Mouse (Mus musculus) left cerebral cortex, adult 18-20 months (tissue): ENCODE results near the gene Klhl4. TPM values are rescaled to one million over a fixed set of nuclear protein-coding genes. Genes with fewer than 3 reads are reported as not detected.

Source experiments
- DNase-seq, 2 experiments: peaks; one replicate each; pipeline ENCODE4 v3.0.0; 2021 to 2022; ENCODE audit warnings: low spot score in 2 of 2, mixed read lengths in 1 of 2
- long read RNA-seq, 2 experiments: library from polyadenylated mRNA; stranded (forward); transcript quantifications; one replicate each; pipeline ENCODE4 v2.0.0; 2021
- total RNA-seq, 2 experiments: library from RNA; stranded (reverse); gene quantifications; 2 replicates each; pipeline ENCODE4 v1.2.3; 2021

The Klhl4 gene
- total RNA-seq, result 1 to 10 TPM; 8.3 to 9.6 TPM
- long read RNA-seq, experiment 1, transcript Klhl4-202 (11 exons, 3,566 nt), result major isoform, 6 of 9 reads
- long read RNA-seq, experiment 1, partial matches to known transcripts, result 0 of 9 reads
- long read RNA-seq, experiment 1, other reads (novel, unspliced or antisense), result 0 of 9 reads
- long read RNA-seq, experiment 2, transcript Klhl4-202 (11 exons, 3,566 nt), result major isoform, 9 of 13 reads
- long read RNA-seq, experiment 2, partial matches to known transcripts, result 0 of 13 reads
- long read RNA-seq, experiment 2, other reads (novel, unspliced or antisense), result 0 of 13 reads

- peak; percentile 3 to 13 for DNase-seq
Measured at GRCm38 (mm10) chrX:114473782-114474731, at the start of gene Klhl4. Gene Klhl4 (plus strand): TSS chrX:114474333.

- DNase-seq, result no peak
Measured at GRCm38 (mm10) chrX:114484153-114484552, 10.0 kb downstream of the Klhl4 start.

- DNase-seq, result no peak
Measured at GRCm38 (mm10) chrX:114486691-114487090, 12.6 kb downstream of the Klhl4 start.

- DNase-seq, result peak in 1 of 2 experiments; percentile 4
Measured at GRCm38 (mm10) chrX:114558141-114558540, 84.0 kb downstream of the Klhl4 start.

- no peak for DNase-seq
Measured at GRCm38 (mm10) chrX:114582311-114582710, 108.2 kb downstream of the Klhl4 start.
